Mouse (Mus musculus) intestine, embryonic 14.5 days (tissue): ENCODE results near the gene Ppp3ca. TPM values are rescaled to one million over a fixed set of nuclear protein-coding genes. Genes with fewer than 3 reads are reported as not detected.
A peak's percentile ranks its signal among the peaks of the same experiment; 100 is the strongest.

Source experiments
- ATAC-seq: fragments of 200-750 bp; cut with Nextera tagmentation; replicated peaks from 2 replicates; pipeline ENCODE4 v1.8.0; 2017; ENCODE audit warnings: low read depth, moderate number of reproducible peaks, moderate TSS enrichment, moderate library complexity; ENCODE audit not compliant: low FRiP score, low TSS enrichment
- DNase-seq: peaks from one replicate; pipeline ENCODE4 v3.0.0-alpha.2; 2018; ENCODE audit warnings: low spot score
- H3K27ac ChIP-seq: fragments of 300-500 bp; sonication (generic); 2 replicates; pipeline ENCODE4 v1.5.1; 2014; ENCODE audit warnings: low read depth, mild to moderate bottlenecking, control low read depth
- H3K27me3 ChIP-seq: fragments of 300-500 bp; sonication (generic); replicated peaks from 2 replicates; pipeline ENCODE4 v1.6.1; 2014; ENCODE audit warnings: low read length, control low read depth; ENCODE audit not compliant: control insufficient read depth, insufficient read depth
- H3K36me3 ChIP-seq: fragments of 300-500 bp; sonication (generic); 2 replicates; pipeline ENCODE4 v1.6.1; 2014; ENCODE audit warnings: low read length, control low read depth; ENCODE audit not compliant: control insufficient read depth, insufficient read depth
- H3K4me1 ChIP-seq: fragments of 300-500 bp; sonication (generic); replicated peaks from 2 replicates; pipeline ENCODE4 v1.6.1; 2014; ENCODE audit warnings: low read length, control low read depth, mixed read lengths; ENCODE audit not compliant: control insufficient read depth, insufficient read depth
- H3K4me2 ChIP-seq: fragments of 300-500 bp; sonication (generic); 2 replicates; pipeline ENCODE4 v1.6.1; 2014; ENCODE audit warnings: low read length
- H3K4me3 ChIP-seq: fragments of 300-500 bp; sonication (generic); 2 replicates; pipeline ENCODE4 v1.5.1; 2014; ENCODE audit warnings: low read depth, low read length, control low read depth, mixed read lengths
- H3K9ac ChIP-seq: fragments of 300-500 bp; sonication (generic); 2 replicates; pipeline ENCODE4 v1.6.1; 2014; ENCODE audit warnings: mild to moderate bottlenecking, low read length
- H3K9me3 ChIP-seq: fragments of 300-500 bp; sonication (generic); 2 replicates; pipeline ENCODE4 v1.6.1; 2016; ENCODE audit warnings: low read length, control low read depth; ENCODE audit not compliant: control insufficient read depth
- WGBS: fragments of 180-500 bp; shearing (Covaris S2); extraction: QIAGEN DNeasy Blood & Tissue Kit; methylation state at CpG from one replicate; pipeline ENCODE4 v1.1.7; 2014; 5-methylcytosine and 5-hydroxymethylcytosine counted together
- polyA plus RNA-seq: library from polyadenylated mRNA; unstranded; fragments of >200 nt; fragmentation: Nextera tagmentation; extraction: Ambion mirVana; gene quantifications from 2 replicates; pipeline ENCODE4 v1.2.1, GENCODE M21; 2014

The Ppp3ca gene
- polyA plus RNA-seq, 1 experiment from 2014 or later: 50.4 TPM

GRCm38 (mm10) chr3:136769486-136769882 is 99.6 kb downstream of the Ppp3ca start:
- H3K36me3 ChIP-seq: no peaks in the 10 kb centered on the region
- H3K9ac ChIP-seq: no peak overlapping the region
- peaks cover 5% of the 10 kb centered on the region; the same call in 1 of the 2 replicates for H3K4me1 ChIP-seq
- no peak overlapping the region for H3K27ac ChIP-seq
- no peaks in the 10 kb centered on the region for H3K27me3 ChIP-seq
- H3K9me3 ChIP-seq: no peaks in the 10 kb centered on the region
- H3K4me3 ChIP-seq: no peak overlapping the region
- H3K4me2 ChIP-seq: no peak overlapping the region
- 68% methylated on average over 1 of the region's 1 CpGs for WGBS
- 0 out of 2 replicates have a peak, but pooled peaks have one; percentile 40 for ATAC-seq
- no peak for DNase-seq

GRCm38 (mm10) chr3:136771700-136772099 is 101.8 kb downstream of the Ppp3ca start:
- Histone ChIP-seq H3K4me2 (no peak overlapping the region), H3K27me3 (no peaks in the 10 kb centered on the region), H3K9me3 (no peaks in the 10 kb centered on the region), H3K36me3 (no peaks in the 10 kb centered on the region), H3K4me3 (no peak overlapping the region), H3K27ac (no peak overlapping the region), H3K4me1 (peaks cover 5% of the 10 kb centered on the region; the same call in 1 of the 2 replicates), H3K9ac (no peak overlapping the region)
- 87% methylated on average over 5 of the region's 5 CpGs for WGBS
- ATAC-seq (no peak), DNase-seq (no peak)

GRCm38 (mm10) chr3:136773217-136773616 is 103.3 kb downstream of the Ppp3ca start:
- 83% methylated on average over 4 of the region's 4 CpGs for WGBS
- Histone ChIP-seq H3K4me3 (no peak overlapping the region), H3K4me2 (no peak overlapping the region), H3K27ac (no peak overlapping the region), H3K36me3 (no peaks in the 10 kb centered on the region), H3K4me1 (peaks cover 5% of the 10 kb centered on the region; the same call in 1 of the 2 replicates), H3K27me3 (no peaks in the 10 kb centered on the region), H3K9ac (no peak overlapping the region), H3K9me3 (no peaks in the 10 kb centered on the region)
- DNase-seq: no peak
- ATAC-seq: no peak

GRCm38 (mm10) chr3:136774196-136774595 is 104.3 kb downstream of the Ppp3ca start:
- Histone ChIP-seq H3K27ac (no peak overlapping the region), H3K9ac (no peak overlapping the region), H3K4me2 (no peak overlapping the region), H3K4me1 (no peaks in the 10 kb centered on the region), H3K4me3 (no peak overlapping the region), H3K36me3 (no peaks in the 10 kb centered on the region), H3K9me3 (no peaks in the 10 kb centered on the region), H3K27me3 (no peaks in the 10 kb centered on the region)
- DNase-seq (no peak), ATAC-seq (no peak)
- WGBS: 90% methylated on average over 6 of the region's 6 CpGs

- H3K9ac ChIP-seq: no peak overlapping the region
- no peak for DNase-seq
- no peak for ATAC-seq
- no peak overlapping the region for H3K4me2 ChIP-seq
- H3K27ac ChIP-seq: no peak overlapping the region
- 75% methylated on average over 4 of the region's 4 CpGs for WGBS
- no peaks in the 10 kb centered on the region for H3K36me3 ChIP-seq
- H3K9me3 ChIP-seq: no peaks in the 10 kb centered on the region
- no peak overlapping the region for H3K4me3 ChIP-seq
- no peaks in the 10 kb centered on the region for H3K4me1 ChIP-seq
- no peaks in the 10 kb centered on the region for H3K27me3 ChIP-seq
Measured at GRCm38 (mm10) chr3:136776525-136776924, 106.6 kb downstream of the Ppp3ca start.

GRCm38 (mm10) chr3:136777380-136777779 is 107.5 kb downstream of the Ppp3ca start:
- no peaks in the 10 kb centered on the region for H3K9me3 ChIP-seq
- WGBS: 89% methylated on average over 7 of the region's 7 CpGs
- no peak overlapping the region for H3K9ac ChIP-seq
- no peak overlapping the region for H3K4me3 ChIP-seq
- H3K27me3 ChIP-seq: no peaks in the 10 kb centered on the region
- H3K27ac ChIP-seq: no peak overlapping the region
- no peak for DNase-seq
- no peaks in the 10 kb centered on the region for H3K4me1 ChIP-seq
- no peak overlapping the region for H3K4me2 ChIP-seq
- no peak for ATAC-seq
- no peaks in the 10 kb centered on the region for H3K36me3 ChIP-seq

GRCm38 (mm10) chr3:136777787-136778216 is 107.9 kb downstream of the Ppp3ca start:
- Histone ChIP-seq H3K27me3 (no peaks in the 10 kb centered on the region), H3K4me2 (no peak overlapping the region), H3K27ac (no peak overlapping the region), H3K9me3 (no peaks in the 10 kb centered on the region), H3K36me3 (no peaks in the 10 kb centered on the region), H3K9ac (no peak overlapping the region), H3K4me1 (no peaks in the 10 kb centered on the region), H3K4me3 (no peak overlapping the region)
- 85% methylated on average over 9 of the region's 9 CpGs for whole genome bisulfite sequencing
- DNase-seq (no peak), ATAC-seq (no peak)

GRCm38 (mm10) chr3:136780321-136780720 is 110.4 kb downstream of the Ppp3ca start:
- no peaks in the 10 kb centered on the region for H3K4me1 ChIP-seq
- ATAC-seq: no peak
- H3K9ac ChIP-seq: no peak overlapping the region
- no peak for DNase-seq
- H3K4me2 ChIP-seq: no peak overlapping the region
- H3K27me3 ChIP-seq: no peaks in the 10 kb centered on the region
- no peaks in the 10 kb centered on the region for H3K36me3 ChIP-seq
- H3K27ac ChIP-seq: no peak overlapping the region
- 90% methylated on average over 3 of the region's 3 CpGs for WGBS
- no peaks in the 10 kb centered on the region for H3K9me3 ChIP-seq
- H3K4me3 ChIP-seq: no peak overlapping the region

- H3K27ac ChIP-seq: no peak overlapping the region
- H3K27me3 ChIP-seq: no peaks in the 10 kb centered on the region
- no peaks in the 10 kb centered on the region for H3K9me3 ChIP-seq
- no peaks in the 10 kb centered on the region for H3K36me3 ChIP-seq
- DNase-seq (no peak), ATAC-seq (no peak)
- no peak overlapping the region for H3K4me3 ChIP-seq
- H3K9ac ChIP-seq: no peak overlapping the region
- no peaks in the 10 kb centered on the region for H3K4me1 ChIP-seq
- no peak overlapping the region for H3K4me2 ChIP-seq
Measured at GRCm38 (mm10) chr3:136782058-136782457, 112.1 kb downstream of the Ppp3ca start.
